Mouse (Mus musculus) ovary, postnatal 10 days (tissue): Measurements from ENCODE around the gene Fbln2.

Experiments used
- DNase-seq: peaks from one replicate; pipeline ENCODE4 v3.0.0; 2022; ENCODE audit warnings: low spot score

Fbln2 gene

GRCm38 (mm10) chr6:91192851-91193545 lies 19.3 kb upstream of the Fbln2 start:
- no peak for DNase-seq

GRCm38 (mm10) chr6:91198456-91198855 lies 13.8 kb upstream of the Fbln2 start:
- no peak for DNase-seq

- DNase-seq, result no peak
Measured at GRCm38 (mm10) chr6:91200429-91201188, 11.6 kb upstream of the Fbln2 start.

- no peak for DNase-seq
Measured at GRCm38 (mm10) chr6:91201881-91202341, 10.3 kb upstream of the Fbln2 start.

- no peak for DNase-seq
Measured at GRCm38 (mm10) chr6:91202571-91202970, 9.7 kb upstream of the Fbln2 start.

GRCm38 (mm10) chr6:91205346-91205745 lies 6.9 kb upstream of the Fbln2 start:
- DNase-seq, result no peak

GRCm38 (mm10) chr6:91205791-91206190 lies 6.5 kb upstream of the Fbln2 start:
- DNase-seq, result no peak

- no peak for DNase-seq
Measured at GRCm38 (mm10) chr6:91207491-91207890, 4.8 kb upstream of the Fbln2 start.

GRCm38 (mm10) chr6:91209780-91210179 lies 2.5 kb upstream of the Fbln2 start:
- no peak for DNase-seq

GRCm38 (mm10) chr6:91210852-91211251 lies 1.4 kb upstream of the Fbln2 start:
- DNase-seq, result no peak

- no peak for DNase-seq
Measured at GRCm38 (mm10) chr6:91212571-91212970, 316 bp downstream of the Fbln2 start.

- no peak for DNase-seq
Measured at GRCm38 (mm10) chr6:91213287-91214218, 1.3 kb downstream of the Fbln2 start.

- no peak for DNase-seq
Measured at GRCm38 (mm10) chr6:91215454-91215853, 3.2 kb downstream of the Fbln2 start.

GRCm38 (mm10) chr6:91218445-91218844 lies 6.2 kb downstream of the Fbln2 start:
- no peak for DNase-seq

- DNase-seq, result no peak
Measured at GRCm38 (mm10) chr6:91218871-91219270, 6.6 kb downstream of the Fbln2 start.

GRCm38 (mm10) chr6:91220062-91220461 lies 7.8 kb downstream of the Fbln2 start:
- no peak for DNase-seq

GRCm38 (mm10) chr6:91221094-91221493 lies 8.8 kb downstream of the Fbln2 start:
- DNase-seq, result no peak

GRCm38 (mm10) chr6:91222694-91223346 lies 10.6 kb downstream of the Fbln2 start:
- no peak for DNase-seq

- no peak for DNase-seq
Measured at GRCm38 (mm10) chr6:91224939-91225338, 12.7 kb downstream of the Fbln2 start.

GRCm38 (mm10) chr6:91225346-91225745 lies 13.1 kb downstream of the Fbln2 start:
- DNase-seq, result no peak

GRCm38 (mm10) chr6:91226058-91226457 lies 13.8 kb downstream of the Fbln2 start:
- no peak for DNase-seq

- no peak for DNase-seq
Measured at GRCm38 (mm10) chr6:91228980-91229379, 16.7 kb downstream of the Fbln2 start.
